Mouse (Mus musculus) left cerebral cortex, adult 2 months (tissue): Measurements from ENCODE around the gene Aox3. TPM values are rescaled to one million over a fixed set of nuclear protein-coding genes. Genes with fewer than 3 reads are reported as not detected.

Source experiments
- DNase-seq, 2 experiments: peaks; one replicate each; pipeline ENCODE4 v3.0.0; 2021 to 2022; ENCODE audit warnings: low spot score in 2 of 2, mixed read lengths in 1 of 2; ENCODE audit errors: extremely low spot score in 1 of 2
- H3K27ac ChIP-seq: fragments of 200-600 bp; 2 replicates; pipeline ENCODE4 v1.8.1; 2022
- H3K4me3 ChIP-seq: fragments of 200-600 bp; 2 replicates; pipeline ENCODE4 v1.8.1; 2022
- CTCF ChIP-seq: fragments of 200-600 bp; IDR thresholded peaks from 2 replicates; pipeline ENCODE4 v1.8.1; 2022; ENCODE audit warnings: antibody characterized with exemption, mild to moderate bottlenecking, moderate library complexity
- intact Hi-C: fragments of 180-260 bp; cut with DNase I; formaldehyde crosslinking; loops from one replicate; pipeline ENCODE4 v1.15.1; 2025
- total RNA-seq, 2 experiments: library from RNA; stranded (reverse); gene quantifications; 2 replicates each; pipeline ENCODE4 v1.2.3; 2021

The Aox3 gene
- total RNA-seq, 2 experiments from 2014 or later = 2.9 to 3.6 TPM

GRCm38 (mm10) chr1:58111315-58111714 is 1.6 kb upstream of the Aox3 start:
- TF ChIP-seq CTCF = no peak
- intact Hi-C loops = loop anchor here (10.0 kb wide), 1 partner anchor 687 kb away; no protein-coding TSS in a partner anchor

DNA sequence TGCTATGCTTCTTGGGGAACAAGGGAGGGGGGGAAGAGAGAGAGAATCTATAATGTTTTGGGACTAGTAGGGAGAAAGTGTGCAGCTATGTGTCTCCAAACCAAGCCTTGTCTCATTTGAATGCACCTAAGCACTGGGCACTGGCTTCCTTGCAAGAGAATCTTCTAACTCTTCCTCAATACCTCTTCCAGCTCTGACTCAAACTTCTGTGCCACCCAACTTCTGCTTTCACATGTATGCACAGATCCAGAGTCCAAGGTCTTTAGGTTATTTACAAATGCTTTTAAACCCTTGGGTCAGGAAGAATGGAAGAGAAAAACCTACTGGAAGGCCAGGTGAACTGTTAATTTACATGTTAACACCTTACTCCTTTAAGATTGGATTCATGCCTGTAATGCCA is 511 bp downstream of the Aox3 start:
- no peak for DNase-seq

More at GRCm38 (mm10) chr1:58111315-58111714, 1.6 kb upstream of the Aox3 start:
- no peak for DNase-seq
- Histone ChIP-seq H3K27ac (no peak overlapping the region), H3K4me3 (no peak overlapping the region)

DNA sequence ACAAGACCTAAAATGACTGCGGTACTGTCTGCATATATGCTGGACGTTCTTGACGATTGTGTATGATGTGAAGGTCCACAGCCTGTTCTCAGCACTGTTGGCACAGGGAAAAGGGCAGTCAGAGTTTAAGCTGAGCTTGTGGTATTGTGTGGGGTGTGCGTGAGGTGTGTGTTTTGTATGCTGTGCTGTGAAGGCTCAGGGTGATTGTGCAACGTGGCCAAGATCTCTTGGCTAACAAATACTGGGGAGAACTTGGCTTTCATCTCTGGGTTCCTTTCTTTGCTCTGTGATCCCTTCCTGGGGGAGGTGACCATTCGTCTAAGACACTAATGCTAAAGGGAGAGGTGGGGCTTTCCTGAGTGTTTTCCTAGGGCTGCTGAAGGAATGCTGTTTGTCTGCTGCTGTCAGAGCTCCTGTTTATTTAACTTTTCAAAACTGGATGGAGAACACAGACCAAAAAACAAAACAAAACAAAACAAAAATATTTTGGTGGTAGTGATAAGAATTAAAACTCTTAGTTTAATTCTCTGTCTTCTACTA is 1.2 kb downstream of the Aox3 start:
- no peak overlapping the region for H3K4me3 ChIP-seq
- no peak for TF ChIP-seq CTCF
- H3K27ac ChIP-seq = no peak overlapping the region
- DNase-seq = no peak
- intact Hi-C loops = loop anchor here (10.0 kb wide), 1 partner anchor 689 kb away; no protein-coding TSS in a partner anchor

More for the DNA sequence above, 511 bp downstream of the Aox3 start:
- TF ChIP-seq CTCF = no peak
- no peak overlapping the region for H3K27ac ChIP-seq
- intact Hi-C loops = loop anchor here (10.0 kb wide), 1 partner anchor 689 kb away; no protein-coding TSS in a partner anchor
- H3K4me3 ChIP-seq = no peak overlapping the region

DNA sequence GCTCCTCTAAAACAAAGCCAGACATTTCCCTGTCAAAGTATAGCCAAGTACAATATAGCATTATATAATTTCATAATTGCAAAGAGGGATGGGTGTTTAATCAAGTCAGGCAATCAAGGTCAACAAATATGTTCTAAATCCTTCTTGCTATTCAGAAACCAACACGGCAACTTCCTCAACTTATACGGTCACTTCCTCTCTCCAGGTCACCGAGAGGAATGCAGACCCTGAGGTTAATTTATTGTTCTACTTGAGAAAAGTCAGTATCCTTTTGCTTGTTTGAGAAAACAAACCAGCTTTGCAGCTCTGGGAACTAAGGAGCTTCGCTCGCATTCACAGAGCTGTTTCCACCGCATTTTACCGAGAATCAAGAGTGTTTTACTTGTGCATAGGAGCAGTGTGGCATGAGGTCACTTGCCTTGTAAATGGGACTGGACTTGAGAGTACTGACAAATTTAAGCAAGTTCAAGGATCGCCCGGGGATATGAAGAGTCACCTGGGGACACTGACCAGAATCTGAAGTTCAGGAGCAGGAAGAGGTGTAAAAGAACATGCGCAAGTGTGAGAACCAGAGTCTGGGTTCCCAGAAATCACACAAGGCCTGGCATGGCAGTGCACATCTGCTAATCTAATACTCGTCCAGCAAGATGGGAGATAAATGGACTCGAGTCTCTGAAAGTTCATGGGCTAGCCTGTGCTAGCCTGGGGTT is 1.9 kb downstream of the Aox3 start:
- H3K4me3 ChIP-seq = no peak overlapping the region
- H3K27ac ChIP-seq = no peak overlapping the region
- no peak for DNase-seq
- intact Hi-C loops = loop anchor here (10.0 kb wide), 1 partner anchor 690 kb away; no protein-coding TSS in a partner anchor
- TF ChIP-seq CTCF = no peak

- Histone ChIP-seq H3K27ac (no peak overlapping the region), H3K4me3 (no peak overlapping the region)
- no peak for TF ChIP-seq CTCF
- intact Hi-C loops = loop anchor here (10.0 kb wide), 1 partner anchor 693 kb away; no protein-coding TSS in a partner anchor
- no peak for DNase-seq
These were observed 5.3 kb downstream of the Aox3 start for GRCm38 (mm10) chr1:58118231-58118630.

GRCm38 (mm10) chr1:58124901-58125300 is 12.0 kb downstream of the Aox3 start:
- TF ChIP-seq CTCF = no peak
- no peak for DNase-seq
- no peak overlapping the region for H3K27ac ChIP-seq
- no peak overlapping the region for H3K4me3 ChIP-seq
- intact Hi-C loops = no loop called here

DNA sequence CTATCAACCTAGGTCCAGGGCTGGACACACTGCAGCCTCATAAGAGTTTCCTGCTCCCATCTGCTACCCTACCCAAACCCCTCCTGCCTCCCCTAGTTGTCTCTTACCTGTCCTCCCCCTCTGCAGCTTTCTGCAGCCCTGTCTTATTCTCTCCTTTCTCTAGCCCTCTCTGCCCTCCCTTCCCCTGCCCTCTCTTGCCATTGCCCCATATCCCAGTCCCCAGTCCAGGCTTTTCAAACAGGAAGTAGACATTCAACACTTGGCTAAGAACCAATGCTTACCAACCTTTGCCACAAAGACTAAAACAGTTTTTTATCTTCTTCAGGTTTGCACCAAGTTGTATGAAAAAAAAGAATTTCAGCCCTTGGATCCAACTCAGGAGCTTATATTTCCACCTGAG is 25.0 kb downstream of the Aox3 start:
- no peak overlapping the region for H3K27ac ChIP-seq
- no peak for DNase-seq
- no peak for TF ChIP-seq CTCF
- H3K4me3 ChIP-seq = no peak overlapping the region
- intact Hi-C loops = no loop called here

- Histone ChIP-seq H3K27ac (no peak overlapping the region), H3K4me3 (no peak overlapping the region)
- DNase-seq = no peak
- TF ChIP-seq CTCF = no peak; the same call in none of the 2 replicates
- intact Hi-C loops = no loop called here
These were observed 26.1 kb downstream of the Aox3 start for GRCm38 (mm10) chr1:58138986-58139385.

GRCm38 (mm10) chr1:58140607-58141006 is 27.7 kb downstream of the Aox3 start:
- intact Hi-C loops = loop anchor here (5.0 kb wide), 1 partner anchor 173 kb away; no protein-coding TSS in a partner anchor

GRCm38 (mm10) chr1:58144384-58145069 is 31.6 kb downstream of the Aox3 start:
- DNase-seq = peak; percentile 41 to 43
- H3K27ac ChIP-seq = no peak overlapping the region
- peak; percentile 60 for TF ChIP-seq CTCF
- H3K4me3 ChIP-seq = no peak overlapping the region
- intact Hi-C loops = loop anchor here (1.0 to 5.0 kb wide), 2 partner anchors 177 to 721 kb away; no protein-coding TSS in a partner anchor

More at GRCm38 (mm10) chr1:58140607-58141006, 27.7 kb downstream of the Aox3 start:
- no peak for DNase-seq
- Histone ChIP-seq H3K27ac (no peak overlapping the region), H3K4me3 (no peak overlapping the region)
- TF ChIP-seq CTCF = peak; percentile 7

DNA sequence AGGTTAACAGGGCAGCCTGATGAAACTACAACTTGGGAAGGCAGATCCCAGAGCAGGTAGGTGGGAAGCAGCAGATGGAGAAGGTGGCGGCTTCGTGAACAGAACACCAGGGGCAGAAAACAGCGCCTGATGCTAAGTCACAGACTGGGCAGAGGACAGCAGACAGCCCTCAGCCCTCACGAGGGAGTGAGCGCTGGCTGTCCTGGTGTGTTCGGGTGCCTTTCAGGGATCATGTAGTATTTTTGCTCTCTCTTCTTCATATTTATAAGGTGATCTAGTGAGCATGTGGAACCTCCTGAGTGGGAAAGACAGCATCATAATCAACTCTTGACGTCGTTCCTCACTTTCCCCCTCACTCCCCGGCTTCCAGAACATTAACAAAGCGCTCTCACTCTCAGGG is 33.1 kb downstream of the Aox3 start:
- Histone ChIP-seq H3K4me3 (no peak overlapping the region), H3K27ac (no peak overlapping the region)
- no peak for TF ChIP-seq CTCF
- DNase-seq = no peak
- intact Hi-C loops = no loop called here

GRCm38 (mm10) chr1:58147776-58148175 is 34.8 kb downstream of the Aox3 start:
- no peak for TF ChIP-seq CTCF
- DNase-seq = no peak
- no peak overlapping the region for H3K27ac ChIP-seq
- no peak overlapping the region for H3K4me3 ChIP-seq
- intact Hi-C loops = no loop called here
